Mouse (Mus musculus) naive thymus-derived CD4-positive, alpha-beta T cell, adult 5 months (primary cell): ENCODE results near the gene Hs6st2. TPM values are rescaled to one million over a fixed set of nuclear protein-coding genes. Genes with fewer than 3 reads are reported as not detected.

Experiments used
- polyA plus RNA-seq: library from polyadenylated mRNA; unstranded; fragments of 100-300 nt; shearing (Covaris generic); gene quantifications from one replicate; pipeline ENCODE4 v1.2.1, GENCODE M21; 2017

Gene Hs6st2
- polyA plus RNA-seq: 0.07 TPM

GRCm38 (mm10) chrX:51681756-51682155 lies at the start of gene Hs6st2:
Hs6st2 (minus strand) TSS chrX:51681856.

Other genes starting within 250 kb of the Hs6st2 start
- gene Usp26, start 119.4 kb upstream of the Hs6st2 start, polyA plus RNA-seq: not detected